Mouse (Mus musculus) forebrain, embryonic 15.5 days (tissue): ENCODE results near the gene Churc1. TPM values are rescaled to one million over a fixed set of nuclear protein-coding genes. Genes with fewer than 3 reads are reported as not detected.

Experiments
- ATAC-seq: fragments of 200-750 bp; cut with Nextera tagmentation; replicated peaks from 2 replicates; pipeline ENCODE4 v1.8.0; 2017; ENCODE audit warnings: mild to moderate bottlenecking, moderate TSS enrichment, moderate library complexity
- H3K27ac ChIP-seq: fragments of 300-500 bp; sonication (generic); replicated peaks from 2 replicates; pipeline ENCODE4 v1.5.1; 2015; ENCODE audit warnings: mild to moderate bottlenecking, inconsistent platforms
- H3K27me3 ChIP-seq: fragments of 300-500 bp; sonication (generic); 2 replicates; pipeline ENCODE4 v1.6.1; 2015; ENCODE audit warnings: inconsistent platforms
- H3K36me3 ChIP-seq: fragments of 300-500 bp; sonication (generic); 2 replicates; pipeline ENCODE4 v1.6.1; 2015; ENCODE audit warnings: mild to moderate bottlenecking, inconsistent platforms
- H3K4me1 ChIP-seq: fragments of 300-500 bp; sonication (generic); 2 replicates; pipeline ENCODE4 v1.6.1; 2015; ENCODE audit warnings: inconsistent platforms
- H3K4me2 ChIP-seq: fragments of 300-500 bp; sonication (generic); replicated peaks from 2 replicates; pipeline ENCODE4 v1.6.1; 2015; ENCODE audit warnings: mild to moderate bottlenecking, inconsistent platforms
- H3K4me3 ChIP-seq: fragments of 300-500 bp; sonication (generic); 2 replicates; pipeline ENCODE4 v1.5.1; 2015; ENCODE audit warnings: mild to moderate bottlenecking, inconsistent platforms
- H3K9ac ChIP-seq: fragments of 300-500 bp; sonication (generic); replicated peaks from 2 replicates; pipeline ENCODE4 v1.6.1; 2015; ENCODE audit warnings: mild to moderate bottlenecking, inconsistent platforms
- H3K9me3 ChIP-seq: fragments of 300-500 bp; sonication (generic); 2 replicates; pipeline ENCODE4 v1.6.1; 2016; ENCODE audit warnings: inconsistent platforms
- WGBS: fragments of 180-500 bp; shearing (Covaris S2); methylation state at CpG from one replicate; pipeline ENCODE4 v1.1.7; 2015; ENCODE audit warnings: mixed read lengths; 5-methylcytosine and 5-hydroxymethylcytosine counted together
- polyA plus RNA-seq: library from polyadenylated mRNA; unstranded; fragments of >200 nt; fragmentation: Nextera tagmentation; extraction: Ambion mirVana; gene quantifications from 2 replicates; pipeline ENCODE4 v1.2.1, GENCODE M21; 2015

The Churc1 gene
- polyA plus RNA-seq, 1 experiment from 2014 or later = 108 TPM

DNA sequence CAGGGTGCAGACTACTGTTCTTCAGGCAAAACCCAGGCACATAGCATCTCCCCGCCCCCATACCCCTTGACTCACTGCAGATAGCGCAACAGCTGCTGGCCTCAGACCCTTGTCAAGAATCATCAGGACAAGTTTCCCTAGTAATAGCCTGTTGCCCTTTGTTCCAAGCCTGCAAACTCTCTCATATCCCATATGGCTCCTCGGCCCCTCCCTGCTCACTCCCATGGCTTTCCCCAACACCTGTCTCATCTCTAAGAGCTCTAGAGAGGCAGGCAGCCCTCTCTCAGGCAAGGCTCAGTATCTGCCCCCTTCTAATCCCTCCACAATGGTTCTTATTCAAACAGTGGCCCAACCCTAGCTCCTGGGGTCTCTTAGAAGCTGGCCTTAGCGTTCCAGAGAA lies 55.3 kb downstream of the Churc1 start:
- no peaks in the 10 kb centered on the region for H3K9me3 ChIP-seq
- no peaks in the 10 kb centered on the region for H3K36me3 ChIP-seq
- WGBS = 58% methylated on average over 4 of the region's 4 CpGs
- H3K4me3 ChIP-seq = 0 out of 2 replicates have a peak overlapping the region, but pooled peaks have one; percentile 8
- no peak overlapping the region for H3K9ac ChIP-seq
- peaks cover 24% of the 10 kb centered on the region for H3K4me1 ChIP-seq
- ATAC-seq = no peak
- peak overlapping the region; percentile 85 for H3K4me2 ChIP-seq
- peaks cover 9% of the 10 kb centered on the region; the same call in 1 of the 2 replicates for H3K27me3 ChIP-seq
- no peak overlapping the region for H3K27ac ChIP-seq

DNA sequence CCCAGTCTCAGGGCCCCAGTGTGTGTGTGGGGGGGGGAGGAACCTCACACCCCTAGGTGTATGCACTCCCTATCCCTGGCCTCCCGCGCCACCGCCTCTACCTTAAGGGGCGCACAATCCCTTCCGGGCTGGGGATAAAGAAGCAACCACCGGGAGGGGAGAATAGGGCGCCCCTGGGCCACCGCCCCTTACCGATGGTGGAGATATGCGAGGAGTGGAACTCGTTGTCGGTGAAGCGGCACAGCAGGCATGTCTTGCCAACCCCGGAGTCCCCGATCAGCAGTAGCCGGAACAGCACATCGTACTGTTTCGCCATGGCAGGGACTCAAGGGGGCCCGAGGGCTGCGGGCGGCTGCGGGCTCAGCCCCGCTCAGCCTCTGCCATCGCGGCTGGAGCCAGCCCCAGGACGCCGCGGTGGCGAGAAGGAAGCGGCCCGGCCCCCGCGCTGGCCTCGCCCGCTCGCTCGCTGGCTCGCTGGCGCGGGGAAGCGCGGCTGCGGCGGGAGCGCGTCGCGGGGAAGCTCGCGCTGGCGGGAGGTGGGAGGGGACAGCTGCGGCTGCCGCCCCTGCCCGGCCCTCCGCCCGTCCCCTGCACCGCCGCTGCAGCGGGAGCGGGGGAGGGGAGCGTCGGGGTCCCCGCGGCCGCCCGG lies 56.8 kb downstream of the Churc1 start:
- Histone ChIP-seq H3K27ac (peak overlapping the region; percentile 61), H3K4me3 (peak overlapping the region; percentile 69), H3K9ac (peak overlapping the region; percentile 79), H3K4me1 (peaks cover 24% of the 10 kb centered on the region), H3K4me2 (peak overlapping the region; percentile 85), H3K36me3 (no peaks in the 10 kb centered on the region), H3K9me3 (no peaks in the 10 kb centered on the region), H3K27me3 (peaks cover 9% of the 10 kb centered on the region; the same call in 1 of the 2 replicates)
- under 1% methylated on average over 58 of the region's 66 CpGs for WGBS
- peak; percentile 83 for ATAC-seq

DNA sequence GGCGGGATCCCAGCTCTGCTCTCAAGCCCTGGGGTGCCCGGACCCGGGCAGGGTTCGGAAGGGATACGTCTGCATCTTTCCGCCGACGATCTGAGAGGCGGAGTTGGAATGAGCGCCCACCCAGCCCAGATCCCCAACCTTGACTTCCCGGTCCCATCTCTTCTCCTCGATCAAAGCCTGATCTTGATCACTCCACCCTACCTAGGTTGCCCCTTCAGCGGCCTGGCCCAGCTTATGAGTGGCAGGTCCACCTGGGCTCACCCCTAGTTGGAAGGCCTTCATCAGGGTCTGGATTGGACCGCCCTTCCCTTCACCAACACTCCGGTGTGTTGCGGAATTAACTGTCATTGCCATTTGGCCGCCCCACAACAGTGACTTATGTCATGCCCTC lies 57.3 kb downstream of the Churc1 start, which contains the start of gene Rab15:
TSS of gene Rab15 (minus strand) at position 258 of the 391 bp plus-strand sequence.
- peak within 1 kb of the TSS; percentile 79 for H3K9ac ChIP-seq
- 2% methylated on average over 17 of the region's 17 CpGs for WGBS
- H3K36me3 ChIP-seq = no peaks in the 10 kb centered on the region
- ATAC-seq = no peak; the same call in 1 of the 2 replicates
- peaks cover 9% of the 10 kb centered on the region; the same call in 1 of the 2 replicates for H3K27me3 ChIP-seq
- no peaks in the 10 kb centered on the region for H3K9me3 ChIP-seq
- peak within 1 kb of the TSS; percentile 61 for H3K27ac ChIP-seq
- H3K4me1 ChIP-seq = peaks cover 24% of the 10 kb centered on the region
- H3K4me3 ChIP-seq = peak within 1 kb of the TSS; percentile 69
- H3K4me2 ChIP-seq = peak within 1 kb of the TSS; percentile 85

DNA sequence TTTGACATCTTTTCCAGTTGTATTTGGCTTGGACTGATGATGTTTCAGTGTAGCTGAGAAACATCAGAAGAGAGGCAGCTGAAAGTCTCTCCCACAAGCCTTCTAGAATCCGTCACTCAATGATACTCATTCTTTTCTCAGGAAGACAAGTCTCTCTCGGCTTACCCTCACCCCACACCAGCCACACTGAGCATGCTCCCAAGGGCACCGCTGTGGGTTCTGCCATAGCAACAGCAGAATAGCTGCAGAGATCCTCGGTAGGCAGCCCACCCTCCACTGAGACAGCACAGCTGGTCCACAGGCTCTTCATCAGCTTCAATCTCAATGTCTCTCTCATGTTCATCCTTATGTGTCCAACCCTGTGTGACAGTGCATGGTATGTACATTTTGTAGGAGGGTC lies 59.9 kb downstream of the Churc1 start:
- Histone ChIP-seq H3K4me3 (no peak overlapping the region), H3K4me1 (peaks cover 23% of the 10 kb centered on the region), H3K9ac (no peak overlapping the region), H3K27ac (no peak overlapping the region), H3K9me3 (no peaks in the 10 kb centered on the region), H3K36me3 (no peaks in the 10 kb centered on the region), H3K27me3 (peaks cover 9% of the 10 kb centered on the region; the same call in 1 of the 2 replicates), H3K4me2 (no peak overlapping the region)
- ATAC-seq = no peak
- 58% methylated on average over 4 of the region's 4 CpGs for WGBS

DNA sequence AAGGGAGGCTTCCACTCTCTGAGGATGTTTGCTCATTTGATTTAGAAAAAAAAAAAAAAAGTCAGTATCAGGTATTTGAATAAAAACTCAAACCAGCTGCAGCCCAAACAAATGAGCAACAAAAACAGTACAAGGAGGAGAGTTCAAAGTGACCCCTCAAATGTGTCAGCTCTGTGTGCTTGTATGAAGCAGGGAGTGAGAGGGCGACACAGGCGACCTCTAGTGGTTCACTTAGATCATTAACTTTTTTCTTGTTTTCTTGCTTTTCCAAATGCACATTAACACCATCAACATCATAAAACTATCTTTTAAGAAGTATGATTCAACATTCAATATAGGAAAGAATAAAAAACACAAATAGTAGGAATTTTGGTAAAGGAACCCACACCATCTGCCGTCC lies 67.4 kb downstream of the Churc1 start:
- 8% methylated on average over 3 of the region's 3 CpGs for WGBS
- Histone ChIP-seq H3K4me2 (no peak overlapping the region), H3K36me3 (no peaks in the 10 kb centered on the region), H3K9me3 (no peaks in the 10 kb centered on the region), H3K27me3 (no peaks in the 10 kb centered on the region; the same call in 1 of the 2 replicates), H3K4me3 (no peak overlapping the region), H3K27ac (no peak overlapping the region), H3K4me1 (0 out of 2 replicates have a peak, but pooled peaks cover 4% of the 10 kb centered on the region), H3K9ac (no peak overlapping the region)
- ATAC-seq = no peak

Other genes with a start within 250 kb of the Churc1 start
- 0.79 and 1.2 TPM in 2 replicates for gene Plekhg3, start 234.6 kb upstream of the Churc1 start, polyA plus RNA-seq
- 1.1 and 1.2 TPM in 2 replicates for gene Sptb, start 55.0 kb upstream of the Churc1 start, polyA plus RNA-seq
- 33.2 and 35.1 TPM in 2 replicates for gene Fntb, start 51 bp downstream of the Churc1 start, polyA plus RNA-seq
- not detected in 2 replicates for gene Gpx2, start 30.0 kb downstream of the Churc1 start, polyA plus RNA-seq
- gene Rab15, start 57.4 kb downstream of the Churc1 start, polyA plus RNA-seq = 23.9 and 26.7 TPM in 2 replicates
- 19.4 and 21.1 TPM in 2 replicates for gene Max, start 196.7 kb downstream of the Churc1 start, polyA plus RNA-seq